Mouse (Mus musculus) 416B (cell line): ENCODE data around the gene Mcm8.

Source experiments
- DNase-seq: peaks from one replicate; pipeline ENCODE4 v3.0.0; 2011; ENCODE audit warnings: low read depth

Gene Mcm8

GRCm38 (mm10) chr2:132873657-132874326 is 57.9 kb downstream of the Mcm8 start:
- DNase-seq: peak; percentile 91

GRCm38 (mm10) chr2:132876991-132877390 is 61.0 kb downstream of the Mcm8 start:
- no peak for DNase-seq

GRCm38 (mm10) chr2:132879261-132880044 is 63.5 kb downstream of the Mcm8 start:
- peak; percentile 54 for DNase-seq

GRCm38 (mm10) chr2:132880844-132881645 is 65.1 kb downstream of the Mcm8 start, which contains the start of gene Lrrn4:
TSS of gene Lrrn4 (minus strand) at chr2:132880891.
- no peak for DNase-seq

GRCm38 (mm10) chr2:132884303-132884967 is 68.5 kb downstream of the Mcm8 start:
- no peak for DNase-seq

- no peak for DNase-seq
Measured at GRCm38 (mm10) chr2:132885312-132885711, 69.4 kb downstream of the Mcm8 start.
